Comparison of ENCODE assay signal across 8 mouse cellular contexts in genomic region chr3:84039646-84040475, GRCm38 (mm10). TPM values are rescaled to one million over a fixed set of nuclear protein-coding genes. Genes with fewer than 3 reads are reported as not detected.
DNase-seq lines count a peak whose midpoint lies in the region; ATAC-seq lines count a peak whose summit lies in the region.

Gene Tmem131l, minus strand, starts transcription at chr3:84040175.

- H3K4me3 ChIP-seq in hindbrain, embryonic 13.5 days, result peak within 1 kb of the TSS; percentile 97

- H3K9ac ChIP-seq in hindbrain, embryonic 13.5 days, result peak within 1 kb of the TSS; percentile 98

- WGBS in hindbrain, embryonic 13.5 days, result 1% methylated on average over 93 of the region's 100 CpGs

- no peaks in the 10 kb centered on the region for H3K27me3 ChIP-seq in hindbrain, embryonic 13.5 days

- no peaks in the 10 kb centered on the region for H3K36me3 ChIP-seq in hindbrain, embryonic 13.5 days

- H3K27ac ChIP-seq in hindbrain, embryonic 13.5 days, result peak within 1 kb of the TSS; percentile 96

- peak within 1 kb of the TSS; percentile 86 for H3K4me2 ChIP-seq in hindbrain, embryonic 13.5 days

- ATAC-seq in hindbrain, embryonic 13.5 days (ENCODE audit: low FRiP score), result peak; percentile 94

- DNase-seq in T-cell, adult 2 months (ENCODE audit: low spot score), result peak; percentile 67
- peak; percentile 91 for DNase-seq in cerebellum, postnatal 14 days
- peak; percentile 37 to 58 for DNase-seq in frontal cortex, postnatal 25 days (ENCODE audit: low spot score in 2 of 2)
- DNase-seq in left cerebral cortex, adult 11 months (ENCODE audit: low spot score), result peak; percentile 38
- peak; percentile 71 for DNase-seq in lung, postnatal 36 days
- peak; percentile 95 for DNase-seq in retina, postnatal 1 day
- peak; percentile 76 for DNase-seq in urinary bladder, postnatal 14 days (ENCODE audit: low spot score)

- H3K9me3 ChIP-seq in hindbrain, embryonic 13.5 days, result no peaks in the 10 kb centered on the region

- peaks cover 41% of the 10 kb centered on the region for H3K4me1 ChIP-seq in hindbrain, embryonic 13.5 days (replicated peaks)

RNA-seq across cellular contexts. Expression of gene Tmem131l, which starts in this region (rescaled TPM):
- polyA plus RNA-seq in hindbrain, embryonic 13.5 days (2015; fragmentation: Nextera tagmentation; extraction: Ambion mirVana), result 66.6 and 75.8 TPM in 2 replicates

Comparison
In these comparisons a context has a peak if more than half of its experiments do, and no peak if none do; other contexts are left out.
1. Peak in every context shown above with its lines: DNase-seq, ATAC-seq, H3K4me3 ChIP-seq and H3K27ac ChIP-seq.
2. DNase-seq: peak in every context shown above with its lines; median percentile 95 in retina, postnatal 1 day; 91 in cerebellum, postnatal 14 days; 76 in urinary bladder, postnatal 14 days; 71 in lung, postnatal 36 days; 67 in T-cell, adult 2 months; 48 in frontal cortex, postnatal 25 days; 38 in left cerebral cortex, adult 11 months.